Mouse (Mus musculus) thymus, postnatal 0 days (tissue): ENCODE data around the gene Slc4a1. TPM values are rescaled to one million over a fixed set of nuclear protein-coding genes. Genes with fewer than 3 reads are reported as not detected.
A peak's percentile ranks its signal among the peaks of the same experiment; 100 is the strongest.
"Not testable (repeated sequence)": the region's sequence is repeated elsewhere in the genome, so short reads cannot be mapped to it uniquely, and the experiment has no call there.

Experiments
- DNase-seq: peaks from one replicate; pipeline ENCODE4 v3.0.0-alpha.2; 2015; ENCODE audit warnings: low spot score
- polyA plus RNA-seq: library from polyadenylated mRNA; unstranded; fragments of >200 nt; fragmentation: Nextera tagmentation; extraction: Ambion mirVana; gene quantifications from 2 replicates; pipeline ENCODE4 v1.2.1, GENCODE M21; 2015

Gene Slc4a1
- polyA plus RNA-seq, 1 experiment from 2014 or later, result 0.48 TPM

DNA sequence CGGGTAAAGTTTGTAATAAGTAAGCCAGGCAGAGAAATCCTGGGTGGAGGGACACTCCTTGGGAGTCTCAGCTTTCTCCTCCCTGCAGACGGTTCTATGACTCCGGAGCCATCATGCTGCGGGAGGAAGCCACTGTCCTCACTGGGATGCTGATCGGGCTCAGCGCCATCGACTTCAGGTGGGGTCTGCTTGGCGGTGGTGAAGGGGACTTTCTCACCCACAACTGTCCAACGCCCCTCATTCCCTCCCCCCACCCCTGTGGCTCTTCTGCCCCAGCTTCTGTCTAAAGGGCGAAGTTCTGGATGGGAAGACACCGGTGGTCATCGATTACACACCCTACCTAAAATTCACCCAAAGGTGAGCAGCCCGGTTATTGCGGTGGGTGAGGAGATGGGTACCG, 33.1 kb upstream of the Slc4a1 start:
- no peak for DNase-seq

DNA sequence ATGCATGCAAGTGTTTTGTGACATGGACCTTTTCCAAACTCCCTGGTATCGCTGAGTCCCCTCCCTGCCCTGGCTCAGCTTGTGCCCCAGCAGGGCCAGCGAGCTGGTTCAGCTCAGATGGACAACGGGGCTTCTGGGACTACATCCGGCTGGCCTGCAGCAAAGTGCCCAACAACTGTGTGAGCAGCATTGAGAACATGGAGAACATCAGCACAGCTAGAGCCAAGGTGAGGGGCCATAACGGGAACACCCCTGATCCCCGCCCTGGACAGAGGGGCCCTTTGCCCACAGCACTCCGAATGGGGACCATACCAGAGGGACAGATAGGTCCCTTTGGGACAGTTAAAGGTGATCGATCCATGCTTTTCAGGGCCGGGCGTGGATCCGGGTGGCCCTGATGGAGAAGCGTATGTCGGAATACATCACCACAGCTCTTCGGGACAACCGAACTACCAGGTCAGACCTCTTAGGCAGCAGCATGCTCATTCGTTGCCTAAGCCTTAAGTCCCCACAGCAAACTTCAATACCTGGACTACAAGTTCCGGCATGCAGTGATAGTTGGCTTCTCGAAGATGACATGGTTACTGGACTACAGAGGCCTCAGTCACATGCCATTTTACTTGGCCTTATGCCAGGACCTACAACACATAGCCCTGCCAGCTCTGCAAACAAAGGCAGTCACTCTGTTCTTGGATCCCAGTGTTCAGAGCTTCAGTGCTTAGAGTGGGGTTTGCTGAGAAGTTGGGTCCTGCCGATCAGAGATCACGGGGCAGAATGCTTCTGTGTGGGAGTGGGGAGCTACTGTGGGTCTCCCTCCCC, 32.2 kb upstream of the Slc4a1 start:
- no peak for DNase-seq

DNA sequence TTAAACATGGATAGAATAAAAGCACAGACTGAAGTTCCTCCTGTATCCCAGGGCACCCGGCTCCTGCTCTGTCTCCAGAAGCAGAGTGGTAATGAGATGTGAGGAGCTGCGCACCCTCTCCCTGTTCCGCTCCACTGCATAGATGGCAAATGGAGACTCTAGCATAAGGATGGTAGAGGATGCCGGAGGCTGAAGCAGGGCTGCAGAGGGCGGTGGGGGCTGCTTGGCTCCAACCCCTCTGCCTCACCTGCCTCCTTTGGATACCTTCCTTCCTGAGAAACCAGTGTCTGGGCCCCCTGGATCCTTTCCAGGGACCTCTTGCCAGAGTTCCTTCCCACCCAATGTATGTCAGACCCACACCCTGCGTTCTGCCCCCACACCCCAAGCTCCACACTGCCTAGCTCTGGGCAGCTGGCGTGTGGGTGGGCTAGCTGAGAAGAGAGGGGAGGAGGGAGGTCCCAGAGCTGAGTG, 30.7 kb upstream of the Slc4a1 start:
- DNase-seq, result no peak

DNA sequence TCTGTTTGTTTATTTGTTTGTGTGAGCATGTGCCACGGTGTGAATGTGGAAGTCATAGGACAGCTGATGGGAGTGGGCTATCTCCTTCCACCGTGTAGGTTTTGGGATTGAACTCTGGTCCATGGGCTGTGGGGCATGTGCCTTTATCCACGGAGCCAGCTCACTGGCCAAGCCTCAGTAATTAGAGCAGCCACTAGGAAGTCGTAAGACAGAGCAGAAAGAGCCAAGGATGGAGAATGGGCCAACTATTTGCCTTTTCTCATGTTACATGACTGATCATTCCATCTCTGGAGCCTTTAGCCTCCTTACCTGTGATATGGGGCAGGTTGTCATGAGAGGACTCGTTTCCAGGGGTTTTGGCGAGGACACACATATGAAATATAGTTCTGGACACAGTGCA, 30.3 kb upstream of the Slc4a1 start:
- DNase-seq, result no peak

DNA sequence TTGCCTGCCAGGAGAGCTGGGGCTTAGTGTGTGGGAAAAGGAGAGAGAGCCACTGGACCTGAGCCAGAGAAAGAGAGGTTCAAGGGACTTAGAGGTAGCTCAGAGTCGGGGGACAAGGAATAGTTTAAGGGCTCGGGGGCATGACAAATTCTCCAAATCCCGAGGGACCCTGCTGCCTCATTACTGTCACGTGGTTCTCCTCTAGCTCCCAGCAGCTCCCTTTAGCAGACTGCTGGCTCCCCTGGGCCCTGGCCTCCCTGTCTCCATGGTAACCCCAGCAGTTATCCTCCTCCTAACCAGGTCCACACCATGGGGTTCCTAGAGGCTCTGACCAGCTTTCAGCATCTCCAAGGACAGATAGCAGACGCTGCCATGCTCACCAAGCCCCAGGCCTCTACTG, 29.2 kb upstream of the Slc4a1 start:
- DNase-seq, result no peak

DNA sequence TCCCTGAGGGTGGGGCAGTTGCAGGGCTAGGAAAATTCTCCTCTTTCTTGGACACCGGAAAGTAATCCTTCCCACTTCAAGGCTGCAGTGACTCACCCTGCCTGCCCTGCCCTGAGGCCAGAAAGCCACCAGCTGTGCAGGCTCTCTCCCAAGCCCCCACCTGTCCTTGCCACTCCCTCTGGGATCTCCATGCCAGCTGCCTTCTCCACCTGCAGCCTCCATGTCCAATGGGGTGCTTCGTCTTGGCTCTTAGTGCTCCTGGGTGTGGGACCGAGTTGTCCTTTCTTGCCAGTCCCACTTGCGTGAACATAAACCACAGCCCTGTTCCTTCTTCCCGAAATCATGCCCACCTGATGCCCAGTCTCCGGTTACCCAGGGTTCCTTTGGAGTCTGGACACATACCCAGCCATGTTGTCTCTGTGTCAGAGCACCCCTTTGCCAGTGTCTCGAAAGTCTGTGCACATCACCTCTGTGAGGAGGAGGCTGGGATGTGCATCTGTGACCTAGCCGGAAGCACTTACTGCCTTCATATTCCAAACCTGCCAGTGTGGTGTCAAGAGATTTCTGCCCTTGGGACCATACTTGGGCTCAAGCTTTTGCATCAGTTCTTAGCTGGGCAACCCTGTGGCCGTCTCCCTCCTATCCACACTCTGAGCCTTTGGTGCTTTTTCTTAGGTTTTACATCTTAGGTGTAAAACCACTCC, 28.6 kb upstream of the Slc4a1 start:
- no peak for DNase-seq

DNA sequence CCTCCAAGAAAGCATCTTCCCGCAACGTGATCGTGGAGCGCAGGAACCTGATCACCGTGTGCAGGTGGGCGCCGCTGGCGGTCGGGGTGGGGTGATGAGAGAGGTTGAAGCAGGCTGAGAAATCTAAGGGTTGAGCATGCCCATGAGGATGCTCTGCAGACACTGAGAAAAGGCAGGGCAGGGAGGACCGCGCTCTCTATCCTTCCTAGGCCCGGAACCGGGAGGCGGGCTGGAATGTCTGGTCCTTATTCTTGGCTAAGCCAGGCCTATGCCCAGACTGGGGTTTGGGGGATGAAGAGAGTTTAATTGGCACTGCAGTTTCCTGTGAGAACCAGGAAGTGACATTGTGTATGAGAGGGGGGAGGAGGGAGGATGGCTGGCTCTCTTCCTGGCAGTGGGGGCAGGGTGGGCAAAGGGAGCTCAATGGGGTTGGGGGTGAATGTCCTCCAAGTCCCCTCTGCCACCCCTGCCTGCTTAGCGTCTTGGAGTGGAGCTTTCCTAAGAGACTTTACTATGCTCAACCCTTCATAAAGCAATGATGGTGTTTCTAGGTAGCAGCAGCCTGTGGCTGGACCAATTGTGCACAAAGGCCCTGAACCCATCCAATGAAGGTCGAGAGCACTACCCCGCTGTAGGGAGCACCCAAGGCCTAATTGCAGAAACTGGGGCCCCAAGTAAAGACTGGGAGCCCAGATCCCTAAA, 27.9 kb upstream of the Slc4a1 start:
- no peak for DNase-seq

DNA sequence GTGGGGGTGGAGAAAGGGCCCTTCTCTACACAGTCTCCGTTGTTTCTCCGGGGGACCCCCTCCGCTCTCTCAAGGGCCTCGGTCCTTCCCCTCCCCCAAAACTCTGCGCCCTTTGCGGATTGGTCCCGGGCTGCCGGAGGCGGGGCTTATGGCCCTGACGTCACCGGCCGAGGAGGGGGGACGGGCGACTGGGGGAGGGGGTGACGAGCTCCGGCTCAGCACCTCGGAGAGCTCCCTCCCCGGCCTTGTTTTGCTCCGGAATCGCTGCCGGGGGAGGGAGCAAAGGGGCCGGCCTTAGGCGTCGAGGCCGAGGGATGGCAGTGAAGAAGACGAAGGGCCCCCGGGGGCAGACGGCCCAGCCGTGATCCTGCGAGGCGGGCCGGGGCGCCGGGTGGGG, 27.2 kb upstream of the Slc4a1 start, which contains the start of gene Rundc3a:
Gene Rundc3a (plus strand): TSS at position 166 of the 397 bp plus-strand sequence.
- DNase-seq, result peak; percentile 85

DNA sequence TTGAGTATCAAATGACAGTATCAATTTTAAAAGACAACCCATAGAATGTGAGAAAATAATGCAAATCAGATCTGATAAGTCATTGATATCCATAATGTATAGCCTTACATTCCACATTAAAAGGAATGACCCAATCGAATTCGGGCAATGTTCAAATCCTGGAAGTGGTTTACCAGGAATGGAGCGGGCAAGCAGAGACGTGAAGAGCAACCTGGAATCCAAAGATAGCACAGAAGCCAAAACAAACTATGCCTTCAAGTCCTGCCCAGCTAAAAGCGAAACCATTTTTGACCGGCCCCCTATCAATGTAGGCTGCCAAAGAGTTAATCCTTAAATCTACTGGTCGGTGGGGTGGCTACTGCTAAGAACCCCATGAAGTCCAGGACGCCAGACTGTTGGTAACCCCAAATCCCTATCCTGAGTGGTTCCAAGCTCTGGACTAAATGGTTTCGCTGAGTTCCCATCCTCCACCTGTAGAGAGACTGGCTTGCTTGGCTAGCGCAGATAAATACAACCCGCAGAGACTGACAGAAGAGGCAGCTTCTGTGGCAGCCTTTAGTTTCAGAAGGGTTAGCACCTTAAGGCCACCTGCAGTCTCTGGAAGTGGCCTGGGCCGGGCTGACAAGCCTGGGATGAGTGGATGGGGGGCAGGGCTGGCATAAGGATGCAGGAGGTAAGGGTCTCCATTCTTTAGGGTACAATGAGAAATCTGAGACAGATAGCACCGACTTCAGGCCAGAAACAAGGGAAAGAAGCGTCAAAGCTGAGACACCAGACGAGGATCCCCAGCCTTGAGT, 26.6 kb upstream of the Slc4a1 start:
- DNase-seq, result no peak

DNA sequence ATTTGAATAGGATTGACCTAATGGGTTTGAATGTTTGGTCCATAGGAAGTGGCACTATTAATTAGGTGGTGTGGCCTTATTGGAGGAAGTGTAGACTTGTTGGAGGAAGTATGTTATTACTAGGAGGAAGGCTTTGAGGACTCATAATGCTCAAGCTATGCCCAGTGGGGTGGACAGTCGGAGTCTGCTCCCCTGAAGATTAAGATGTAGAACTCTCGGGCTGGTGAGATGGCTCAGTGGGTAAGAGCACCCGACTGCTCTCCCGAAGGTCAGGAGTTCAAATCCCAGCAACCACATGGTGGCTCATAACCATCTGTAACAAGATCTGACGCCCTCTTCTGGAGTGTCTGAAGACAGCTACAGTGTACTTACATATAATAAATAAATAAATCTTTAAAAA, 23.4 kb upstream of the Slc4a1 start:
- DNase-seq, result not testable (repeated sequence)

DNA sequence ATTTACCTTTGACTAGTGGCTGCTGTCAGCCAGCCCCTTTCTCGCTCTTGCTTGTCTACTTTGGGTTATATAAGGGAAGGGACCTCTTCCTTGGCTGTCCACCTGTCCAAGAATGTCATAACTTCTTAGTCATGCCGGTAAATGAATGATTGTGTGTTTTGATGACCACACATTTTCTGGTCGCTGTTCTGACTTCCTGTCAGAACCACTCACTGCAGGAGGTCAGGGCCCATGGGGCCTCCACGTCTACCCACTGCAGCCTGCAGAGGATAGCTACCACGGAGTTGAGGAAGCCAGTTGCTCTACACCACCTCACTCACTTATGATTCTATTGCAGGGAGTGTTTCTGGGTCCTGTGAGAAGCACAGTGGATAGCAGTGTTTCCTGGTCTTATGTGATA, 20.1 kb upstream of the Slc4a1 start:
- no peak for DNase-seq

DNA sequence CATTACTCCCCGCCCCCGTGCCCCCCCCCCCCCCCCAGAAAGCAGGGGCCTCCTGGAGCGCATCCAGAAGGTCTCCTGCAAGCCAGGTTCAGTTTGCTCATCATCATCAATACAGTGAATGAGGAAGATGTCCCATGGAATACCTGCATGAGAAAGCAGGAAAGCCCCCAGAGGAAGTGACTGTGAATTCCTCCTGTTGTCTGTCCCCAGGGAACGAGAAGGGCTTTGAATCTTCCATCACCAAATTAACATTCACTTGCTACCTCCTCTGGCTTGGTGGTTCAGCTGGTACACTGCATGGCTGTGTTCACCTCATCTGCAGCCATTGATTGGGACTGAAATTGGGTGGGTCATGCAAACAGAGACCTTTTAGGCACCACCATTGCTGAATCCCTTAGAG, 19.1 kb upstream of the Slc4a1 start:
- no peak for DNase-seq

DNA sequence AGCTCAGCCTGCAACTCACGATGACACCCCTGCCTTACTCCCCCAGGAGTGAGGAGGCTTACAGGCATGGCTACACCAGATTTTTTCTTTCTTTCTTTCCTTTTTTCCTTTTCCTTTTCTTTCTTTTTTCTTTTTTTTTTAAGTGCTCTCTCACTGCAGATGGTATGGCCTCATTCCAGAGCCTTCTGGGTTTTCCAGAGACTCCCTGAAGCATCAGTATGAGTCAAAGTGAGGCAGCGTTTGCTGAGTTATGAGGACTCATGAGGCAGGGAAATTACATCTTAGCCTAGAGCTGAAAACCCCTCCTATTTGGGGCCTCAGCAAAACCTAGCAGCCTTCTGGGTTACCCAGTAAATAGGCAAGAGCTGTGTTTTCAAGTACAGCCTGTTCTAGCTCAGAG, 18.4 kb upstream of the Slc4a1 start:
- DNase-seq, result no peak

DNA sequence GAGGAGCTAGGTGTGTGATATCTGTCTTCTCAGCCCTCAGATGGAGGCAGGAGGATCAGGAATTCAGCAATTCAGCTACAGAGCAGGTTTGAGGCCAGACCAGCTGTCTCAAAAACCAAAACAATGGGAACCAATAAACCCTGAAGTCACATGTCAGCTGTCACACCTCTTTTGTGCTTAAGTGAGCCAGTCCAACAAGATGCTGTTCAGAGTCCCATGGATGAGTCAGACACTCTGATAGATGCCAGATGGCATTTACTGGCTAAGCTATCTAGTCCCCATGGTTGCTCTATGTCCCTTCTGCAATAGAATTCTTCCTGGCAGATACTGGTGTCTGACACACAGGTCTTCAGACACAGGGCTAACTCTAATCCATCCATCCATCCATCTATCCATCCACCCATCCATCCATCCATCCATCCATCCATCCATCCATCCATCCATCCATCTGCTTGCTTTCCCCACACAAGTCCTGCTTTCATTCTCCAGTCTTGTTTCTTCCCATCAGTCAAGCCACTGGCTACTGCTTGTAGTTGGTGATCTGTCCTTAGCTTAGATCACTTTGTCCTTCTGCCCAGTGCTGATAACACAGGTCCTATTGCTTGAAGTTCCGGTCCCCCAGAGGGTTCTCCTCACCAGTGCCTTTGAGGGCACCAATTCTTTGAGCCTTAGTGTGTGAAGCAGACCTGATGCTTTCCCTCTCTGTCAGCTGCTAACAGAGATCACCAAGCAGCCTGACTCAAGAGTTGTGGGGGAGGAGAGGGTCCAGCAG, 17.5 kb upstream of the Slc4a1 start:
- DNase-seq, result no peak

DNA sequence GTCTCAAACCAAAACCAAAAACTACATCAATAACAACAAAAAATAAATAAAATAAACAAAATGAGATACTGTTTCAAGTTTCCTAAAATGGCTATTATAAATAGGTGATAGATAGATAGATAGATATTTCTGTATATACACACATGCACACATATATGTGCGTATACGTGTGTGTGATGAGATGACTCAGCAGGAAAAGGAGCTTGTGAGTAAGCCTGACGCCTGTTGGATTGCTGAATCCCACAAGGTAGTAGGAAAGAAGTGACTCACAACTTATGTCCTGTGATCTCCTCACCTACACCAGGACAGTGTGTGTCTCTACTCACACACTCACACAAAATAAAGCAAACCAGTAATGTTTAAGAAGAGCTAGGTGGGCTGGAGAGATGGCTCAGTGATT, 16.8 kb upstream of the Slc4a1 start:
- DNase-seq, result no peak

DNA sequence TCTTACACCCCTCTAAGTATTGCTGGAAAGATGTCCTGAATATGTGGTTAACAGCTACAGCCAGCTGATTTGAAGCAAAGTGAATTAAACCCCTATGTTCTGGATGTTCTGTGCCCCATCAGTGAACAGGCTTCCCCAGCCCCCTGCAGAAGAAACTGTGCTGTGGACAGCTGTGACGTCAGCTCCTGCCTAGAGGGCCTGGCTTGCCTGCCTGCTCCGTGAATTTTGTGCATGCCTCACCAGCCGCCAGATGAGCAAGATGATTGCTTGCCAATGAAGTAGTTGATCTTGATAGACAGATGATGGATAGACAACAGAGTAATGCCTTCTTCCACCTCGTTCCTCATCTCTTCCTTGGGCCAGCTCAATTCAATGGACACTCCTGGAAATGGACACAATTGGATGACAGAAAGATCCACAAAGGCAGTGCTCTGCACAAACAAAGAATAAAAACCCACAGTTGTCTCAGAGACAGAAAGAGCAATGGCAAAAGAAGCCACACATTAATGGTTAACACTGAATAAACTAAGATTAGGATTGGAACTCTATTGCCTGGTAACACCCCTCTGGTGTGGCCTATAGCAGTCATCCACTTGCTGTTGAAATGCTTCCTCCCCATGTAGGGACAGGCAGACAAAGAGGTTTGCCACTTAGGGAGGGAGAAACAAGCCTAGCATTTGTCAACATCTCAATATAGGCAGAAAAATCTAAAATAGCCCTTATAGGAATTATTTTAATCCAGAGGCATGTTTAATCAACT, 15.5 kb upstream of the Slc4a1 start:
- DNase-seq, result no peak

DNA sequence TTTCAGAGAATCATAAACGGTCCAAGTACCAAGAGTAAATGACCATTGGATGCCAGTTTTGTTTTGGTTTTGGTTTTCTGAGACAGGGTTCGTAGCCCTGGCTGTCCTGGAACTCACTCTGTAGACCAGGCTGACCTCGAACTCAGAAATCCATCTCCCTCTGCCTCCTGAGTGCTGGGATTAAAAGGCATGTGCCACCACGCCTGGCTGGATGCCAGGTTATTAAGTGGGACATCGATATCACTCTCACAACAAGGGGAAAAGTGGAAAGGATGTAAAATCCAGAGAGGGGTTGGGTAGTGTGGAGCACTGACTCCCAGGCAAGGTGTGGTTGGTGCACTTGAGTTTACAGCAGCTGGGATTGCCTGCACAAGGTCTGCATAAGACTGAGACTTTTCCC, 14.1 kb upstream of the Slc4a1 start:
- no peak for DNase-seq

DNA sequence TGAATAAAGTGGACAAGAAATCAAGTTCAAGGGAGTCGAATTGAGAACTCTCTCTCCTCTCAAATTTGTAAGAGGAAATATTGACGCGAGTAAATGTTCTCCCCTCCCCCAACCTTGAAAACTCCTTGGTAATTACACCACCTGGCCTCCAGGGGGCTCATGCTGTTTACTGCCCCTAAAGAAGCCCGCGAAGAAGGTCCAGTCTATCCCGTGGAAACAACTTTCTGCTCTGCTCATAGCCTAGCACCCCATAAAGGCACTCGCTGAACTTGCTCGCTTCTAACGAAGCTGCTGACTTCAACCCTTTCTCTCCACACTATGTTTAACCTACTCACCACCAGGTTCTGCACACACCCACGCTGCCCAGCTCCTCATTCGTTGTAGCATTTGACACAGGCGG, 11.2 kb upstream of the Slc4a1 start:
- peak; percentile 14 for DNase-seq

DNA sequence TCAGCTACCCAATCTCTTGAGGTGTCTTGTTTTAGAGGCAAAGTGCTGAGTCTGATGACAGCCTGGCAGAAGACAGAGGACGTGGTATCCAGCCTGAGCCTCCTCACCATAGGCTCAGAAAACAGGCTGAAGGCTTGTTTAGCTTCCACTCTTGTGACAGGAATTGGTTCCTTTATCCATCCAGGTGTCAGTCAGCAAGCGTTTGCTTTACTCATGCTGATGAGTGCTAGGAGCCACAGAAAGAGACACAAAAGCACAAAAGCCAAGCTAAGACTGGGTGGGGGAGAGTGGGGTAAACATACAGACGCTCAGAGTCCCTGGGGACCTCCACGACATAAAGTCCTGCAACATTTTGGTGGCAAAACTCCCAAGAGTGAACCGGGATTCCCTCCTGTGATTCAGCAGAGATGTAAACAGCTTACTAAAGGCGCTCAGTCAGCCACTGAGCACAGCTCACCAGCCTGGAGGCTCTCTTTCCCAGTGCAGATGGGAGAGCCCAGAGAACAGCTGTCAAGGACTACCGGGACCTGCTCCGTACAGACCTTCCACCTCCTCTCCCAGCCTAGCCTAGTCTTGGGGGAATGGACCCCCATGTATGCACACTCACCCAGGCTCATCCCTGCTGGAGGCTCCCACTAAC, 10.3 kb upstream of the Slc4a1 start:
- DNase-seq, result no peak
